Mouse (Mus musculus) myocyte (in vitro differentiated cells): ENCODE results near the gene Stx16.

Source experiments
- CEBPB ChIP-seq: IDR thresholded peaks from 2 replicates; pipeline ENCODE4 v1.6.1; 2011; ENCODE audit warnings: mild to moderate bottlenecking, moderate library complexity; ENCODE audit not compliant: poor library complexity, insufficient read depth, severe bottlenecking
- E2F4 ChIP-seq: IDR thresholded peaks from one replicate; pipeline ENCODE4 v1.6.1; 2011; ENCODE audit warnings: mild to moderate bottlenecking, control low read depth, moderate library complexity; ENCODE audit not compliant: insufficient read depth
- MAX ChIP-seq: IDR thresholded peaks from one replicate; pipeline ENCODE4 v1.6.1; 2011; ENCODE audit warnings: low read depth, mild to moderate bottlenecking, control low read depth
- MYOG ChIP-seq, 3 experiments: IDR thresholded peaks; one replicate each; pipeline ENCODE4 v1.6.1; 2011; ENCODE audit warnings: control low read depth in 2 of 3, low read depth in 2 of 3, mild to moderate bottlenecking in 2 of 3; ENCODE audit not compliant: insufficient read length in 2 of 3, control insufficient read depth in 1 of 3, insufficient read depth in 1 of 3
- POLR2A ChIP-seq: IDR thresholded peaks from one replicate; pipeline ENCODE4 v1.6.1; 2011; ENCODE audit warnings: low read depth, mild to moderate bottlenecking, control low read depth, moderate library complexity; ENCODE audit not compliant: insufficient read length
- TCF3 ChIP-seq: IDR thresholded peaks from one replicate; pipeline ENCODE4 v1.6.1; 2011; ENCODE audit warnings: low read depth, control low read depth; ENCODE audit not compliant: insufficient read length

DNA sequence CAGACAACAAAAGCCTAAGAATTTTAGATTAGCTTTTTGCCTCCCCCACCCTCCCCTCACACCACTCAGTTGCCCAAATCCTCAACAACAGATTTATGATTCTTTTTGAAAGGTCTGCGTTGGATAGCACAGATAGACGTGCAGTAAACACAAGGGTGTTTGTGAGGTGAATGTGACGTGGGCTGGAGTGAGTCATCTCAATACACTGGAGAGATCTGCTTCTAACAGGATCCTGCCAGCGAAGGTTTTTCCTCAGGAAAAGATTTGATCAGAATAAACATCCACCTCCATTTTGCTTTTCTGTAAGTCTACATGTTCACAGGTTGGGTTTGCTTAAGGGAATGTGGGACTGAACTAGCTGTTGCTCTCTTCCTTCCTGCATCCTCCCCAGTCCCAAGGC lies 27.4 kb downstream of the Stx16 start:
- TF ChIP-seq TCF3, result no peak
- no peak for TF ChIP-seq MAX
- TF ChIP-seq E2F4, result no peak
- no peak for TF ChIP-seq POLR2A
- TF ChIP-seq CEBPB, result no peak
- TF ChIP-seq MYOG (IDR thresholded peaks at IDR 0.05; ENCODE audit: control insufficient read depth in 1 of 3, insufficient read depth in 1 of 3, insufficient read length in 2 of 3, low read depth in 2 of 3), result no peak
